Mouse (Mus musculus): ENCODE data around the gene Mxi1. TPM values are rescaled to one million over a fixed set of nuclear protein-coding genes. Genes with fewer than 3 reads are reported as not detected.
A peak's percentile ranks its signal among the peaks of the same experiment; 100 is the strongest.

The Mxi1 gene
- polyA plus RNA-seq, 1 experiment from 2014 or later: 43.0 TPM

DNA sequence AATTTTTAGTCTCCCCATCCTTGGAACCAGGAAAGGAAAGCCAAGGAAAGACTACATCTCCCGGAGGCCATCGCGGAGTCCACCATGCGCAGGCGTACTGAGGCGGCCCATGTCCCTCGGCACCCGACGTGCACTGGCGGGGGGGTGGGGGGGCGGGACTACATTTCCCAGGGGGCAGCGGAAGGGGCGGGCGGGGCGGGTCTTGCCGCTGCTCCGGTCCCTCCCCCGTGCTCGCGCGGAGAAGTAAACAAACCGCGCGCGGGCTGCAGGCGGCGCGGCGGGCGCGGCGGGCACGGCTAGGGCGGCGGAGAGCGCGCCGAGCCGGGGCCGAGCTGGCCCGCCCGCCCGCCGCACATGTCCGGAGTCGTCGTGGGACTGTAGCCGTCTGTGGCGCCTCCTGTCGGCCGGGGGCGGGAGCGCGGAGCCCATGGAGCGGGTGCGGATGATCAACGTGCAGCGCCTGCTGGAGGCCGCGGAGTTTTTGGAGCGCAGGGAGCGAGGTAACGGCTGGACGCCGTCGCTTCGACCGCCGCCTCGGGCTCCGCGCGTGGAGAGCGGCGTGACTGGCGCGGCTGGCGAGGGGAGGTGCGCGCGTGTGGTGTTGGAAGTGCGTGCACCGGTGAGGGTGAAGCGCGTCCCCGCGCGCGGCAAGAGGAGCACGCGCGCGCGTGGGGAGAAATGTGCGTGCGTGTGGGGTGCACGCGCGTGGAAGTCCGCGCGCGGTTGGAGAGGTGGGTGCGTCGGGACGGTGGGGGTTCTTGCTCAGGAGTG, 19.1 kb downstream of the Mxi1 start:
- Histone ChIP-seq H3K36me3 (ENCODE audit: insufficient read depth, low read length) (peaks cover 7% of the 10 kb centered on the region; the same call in 1 of the 2 replicates), H3K4me3 (ENCODE audit: low read depth, low read length) (peak overlapping the region; percentile 74), H3K9me3 (ENCODE audit: low read length) (no peaks in the 10 kb centered on the region), H3K4me2 (replicated peaks; ENCODE audit: low read depth, low read length) (peak overlapping the region; percentile 98), H3K27ac (ENCODE audit: low read length) (peak overlapping the region; percentile 65; the same call in 1 of the 2 replicates), H3K9ac (replicated peaks; ENCODE audit: low read depth) (peak overlapping the region; percentile 36; the same call in 1 of the 2 replicates), H3K27me3 (replicated peaks; ENCODE audit: insufficient read depth, low read length) (no peaks in the 10 kb centered on the region), H3K4me1 (ENCODE audit: insufficient read depth, low read depth, low read length) (peaks cover 8% of the 10 kb centered on the region; the same call in 1 of the 2 replicates)
- TF ChIP-seq EP300 (IDR thresholded peaks at IDR 0.05) (no peak), CTCF (IDR thresholded peaks at IDR 0.05) (peak; percentile 85)
- peak; percentile 97 for DNase-seq (ENCODE audit: low spot score)
- peak; percentile 88 for ATAC-seq
- under 1% methylated on average over 85 of the region's 106 CpGs for WGBS

GRCm38 (mm10) chr19:53329992-53330381, 19.7 kb downstream of the Mxi1 start:
- Histone ChIP-seq H3K9me3 (ENCODE audit: low read length) (no peaks in the 10 kb centered on the region), H3K4me1 (ENCODE audit: insufficient read depth, low read depth, low read length) (peaks cover 8% of the 10 kb centered on the region; the same call in 1 of the 2 replicates), H3K9ac (replicated peaks; ENCODE audit: low read depth) (peak overlapping the region; percentile 36; the same call in 1 of the 2 replicates), H3K36me3 (ENCODE audit: insufficient read depth, low read length) (peaks cover 9% of the 10 kb centered on the region; the same call in 1 of the 2 replicates), H3K27me3 (replicated peaks; ENCODE audit: insufficient read depth, low read length) (no peaks in the 10 kb centered on the region), H3K4me3 (ENCODE audit: low read depth, low read length) (peak overlapping the region; percentile 74), H3K4me2 (replicated peaks; ENCODE audit: low read depth, low read length) (peak overlapping the region; percentile 98), H3K27ac (ENCODE audit: low read length) (peak overlapping the region; percentile 65; the same call in 1 of the 2 replicates)
- WGBS: under 1% methylated on average over 17 of the region's 29 CpGs
- peak; percentile 58 for ATAC-seq
- DNase-seq (ENCODE audit: low spot score): peak; percentile 90
- TF ChIP-seq CTCF (IDR thresholded peaks at IDR 0.05) (no peak), EP300 (IDR thresholded peaks at IDR 0.05) (no peak)

DNA sequence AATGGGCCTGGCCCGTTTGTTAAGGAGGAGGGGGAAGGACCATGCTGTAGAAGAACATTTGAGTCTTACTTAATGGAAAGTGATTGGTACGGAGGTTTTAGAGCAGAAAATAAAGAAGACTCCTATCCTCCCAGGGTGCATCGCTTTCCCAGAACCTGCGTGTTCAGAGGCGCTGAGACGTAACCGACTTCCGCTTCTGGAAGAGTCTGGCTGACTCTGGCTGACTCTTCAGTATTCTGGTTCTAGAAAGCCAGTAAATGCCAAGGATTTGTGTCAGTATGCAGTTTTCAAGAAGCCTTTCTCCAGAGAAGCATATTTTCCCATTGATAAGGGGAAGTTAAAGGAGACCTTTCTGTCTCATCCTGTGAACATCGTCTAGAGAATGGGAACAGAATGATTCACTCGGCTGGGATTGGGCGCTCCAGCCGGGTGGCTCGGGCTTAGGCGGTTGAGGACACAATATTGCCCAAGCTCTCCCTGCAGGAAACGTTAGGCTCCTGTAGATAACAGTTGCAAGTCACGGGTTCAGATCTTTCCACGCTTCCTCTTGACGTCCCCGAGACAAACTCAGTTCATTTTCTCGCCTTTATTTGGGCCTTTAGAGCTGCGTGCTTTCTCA, 21.7 kb downstream of the Mxi1 start:
- WGBS: 90% methylated on average over 21 of the region's 21 CpGs
- TF ChIP-seq EP300 (IDR thresholded peaks at IDR 0.05) (no peak), CTCF (IDR thresholded peaks at IDR 0.05) (no peak)

DNA sequence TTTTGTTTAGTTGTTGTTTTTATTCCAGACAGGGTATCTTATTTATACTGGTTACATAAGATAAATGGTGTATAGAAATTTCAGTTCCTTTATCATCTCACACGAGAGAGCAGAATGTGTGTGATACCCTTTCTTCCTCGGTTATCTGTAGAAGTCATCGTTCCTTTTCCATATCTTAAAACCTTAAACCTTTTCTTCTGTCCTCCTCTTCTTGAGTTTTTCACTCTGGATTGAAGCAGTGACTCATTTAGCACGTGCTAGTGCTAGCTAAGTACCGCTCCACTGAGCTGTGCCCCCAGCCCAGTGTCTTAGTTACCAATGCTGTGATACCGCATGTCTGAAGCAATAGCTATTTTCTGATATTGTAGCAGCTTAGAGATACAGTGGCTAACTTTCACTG, 23.4 kb downstream of the Mxi1 start:
- DNase-seq (ENCODE audit: low spot score) (no peak), ATAC-seq (no peak)
- TF ChIP-seq EP300 (IDR thresholded peaks at IDR 0.05): no peak
- no peak for TF ChIP-seq CTCF (IDR thresholded peaks at IDR 0.05)
- H3K4me2 ChIP-seq (replicated peaks; ENCODE audit: low read depth, low read length): no peak overlapping the region
- peaks cover 14% of the 10 kb centered on the region; the same call in 1 of the 2 replicates for H3K36me3 ChIP-seq (ENCODE audit: insufficient read depth, low read length)
- no peaks in the 10 kb centered on the region for H3K4me1 ChIP-seq (ENCODE audit: insufficient read depth, low read depth, low read length)
- 85% methylated on average over 6 of the region's 6 CpGs for WGBS
- no peaks in the 10 kb centered on the region for H3K27me3 ChIP-seq (replicated peaks; ENCODE audit: insufficient read depth, low read length)
- H3K9me3 ChIP-seq (ENCODE audit: low read length): no peaks in the 10 kb centered on the region
- no peak overlapping the region for H3K27ac ChIP-seq (ENCODE audit: low read length)
- no peak overlapping the region for H3K9ac ChIP-seq (replicated peaks; ENCODE audit: low read depth)
- H3K4me3 ChIP-seq (ENCODE audit: low read depth, low read length): no peak overlapping the region

More for the DNA sequence above, 21.7 kb downstream of the Mxi1 start:
- H3K27ac ChIP-seq (ENCODE audit: low read length): no peak overlapping the region
- no peaks in the 10 kb centered on the region for H3K9me3 ChIP-seq (ENCODE audit: low read length)
- ATAC-seq (no peak), DNase-seq (ENCODE audit: low spot score) (no peak)
- H3K27me3 ChIP-seq (replicated peaks; ENCODE audit: insufficient read depth, low read length): no peaks in the 10 kb centered on the region
- H3K36me3 ChIP-seq (ENCODE audit: insufficient read depth, low read length): peaks cover 9% of the 10 kb centered on the region; the same call in 1 of the 2 replicates
- H3K4me1 ChIP-seq (ENCODE audit: insufficient read depth, low read depth, low read length): no peaks in the 10 kb centered on the region
- no peak overlapping the region for H3K9ac ChIP-seq (replicated peaks; ENCODE audit: low read depth)
- H3K4me2 ChIP-seq (replicated peaks; ENCODE audit: low read depth, low read length): no peak overlapping the region
- H3K4me3 ChIP-seq (ENCODE audit: low read depth, low read length): no peak overlapping the region

DNA sequence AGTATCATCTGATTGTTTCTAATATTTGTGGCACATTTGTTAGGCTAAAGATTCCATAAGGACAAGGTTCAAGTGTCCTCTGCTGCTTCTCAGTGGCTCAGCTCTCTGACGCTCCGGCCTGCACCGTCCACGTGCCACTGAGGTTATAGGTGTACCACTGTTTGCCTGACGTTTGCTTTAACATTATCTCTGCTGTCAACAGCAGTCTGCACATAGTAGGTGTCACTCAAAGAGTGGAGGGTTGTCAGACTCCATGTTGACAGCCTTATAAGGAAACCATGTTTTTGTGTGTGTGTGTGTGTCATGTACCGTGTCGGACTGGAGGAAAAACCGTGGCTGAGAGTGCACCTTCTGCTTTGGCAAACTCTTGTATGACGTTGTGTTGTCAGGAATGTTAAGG, 24.9 kb downstream of the Mxi1 start:
- TF ChIP-seq EP300 (IDR thresholded peaks at IDR 0.05) (no peak), CTCF (IDR thresholded peaks at IDR 0.05) (no peak)
- peaks cover 14% of the 10 kb centered on the region; the same call in 1 of the 2 replicates for H3K36me3 ChIP-seq (ENCODE audit: insufficient read depth, low read length)
- H3K9me3 ChIP-seq (ENCODE audit: low read length): no peaks in the 10 kb centered on the region
- 88% methylated on average over 9 of the region's 9 CpGs for WGBS
- no peaks in the 10 kb centered on the region for H3K27me3 ChIP-seq (replicated peaks; ENCODE audit: insufficient read depth, low read length)
- H3K4me2 ChIP-seq (replicated peaks; ENCODE audit: low read depth, low read length): no peak overlapping the region
- H3K27ac ChIP-seq (ENCODE audit: low read length): no peak overlapping the region
- ATAC-seq (no peak), DNase-seq (ENCODE audit: low spot score) (no peak)
- H3K4me3 ChIP-seq (ENCODE audit: low read depth, low read length): no peak overlapping the region
- H3K4me1 ChIP-seq (ENCODE audit: insufficient read depth, low read depth, low read length): no peaks in the 10 kb centered on the region
- no peak overlapping the region for H3K9ac ChIP-seq (replicated peaks; ENCODE audit: low read depth)

DNA sequence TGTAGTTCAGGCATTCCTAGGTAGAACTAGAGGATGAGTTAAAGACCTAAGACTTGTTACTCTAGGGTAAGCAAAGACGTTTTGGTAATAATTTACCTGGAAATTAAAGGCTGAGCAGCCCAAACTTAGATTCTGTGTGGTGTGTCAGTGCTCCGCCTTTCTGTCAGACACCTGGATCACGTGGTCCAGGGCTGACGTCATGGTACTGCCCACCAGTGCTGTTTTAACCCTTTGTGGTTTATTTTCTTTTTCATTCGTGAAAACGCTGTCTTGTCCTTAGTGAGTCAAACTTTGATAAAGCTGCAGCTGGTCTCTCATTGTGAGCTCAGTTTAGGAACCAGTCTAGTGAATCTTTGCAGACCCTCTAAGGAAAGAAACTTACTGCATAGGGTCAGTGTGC, 30.1 kb downstream of the Mxi1 start:
- no peaks in the 10 kb centered on the region for H3K4me1 ChIP-seq (ENCODE audit: insufficient read depth, low read depth, low read length)
- TF ChIP-seq CTCF (IDR thresholded peaks at IDR 0.05): no peak
- 21% methylated on average over 6 of the region's 6 CpGs for WGBS
- no peak overlapping the region for H3K4me2 ChIP-seq (replicated peaks; ENCODE audit: low read depth, low read length)
- no peaks in the 10 kb centered on the region for H3K9me3 ChIP-seq (ENCODE audit: low read length)
- no peak overlapping the region for H3K9ac ChIP-seq (replicated peaks; ENCODE audit: low read depth)
- DNase-seq (ENCODE audit: low spot score) (no peak), ATAC-seq (0 out of 2 replicates have a peak, but pooled peaks have one; percentile 37)
- no peak overlapping the region for H3K4me3 ChIP-seq (ENCODE audit: low read depth, low read length)
- H3K27ac ChIP-seq (ENCODE audit: low read length): no peak overlapping the region
- no peaks in the 10 kb centered on the region for H3K27me3 ChIP-seq (replicated peaks; ENCODE audit: insufficient read depth, low read length)
- peaks cover 5% of the 10 kb centered on the region; the same call in 1 of the 2 replicates for H3K36me3 ChIP-seq (ENCODE audit: insufficient read depth, low read length)

All from lung, postnatal 0 days (tissue).